Mouse (Mus musculus) ES-E14 (cell line): ENCODE measurements at regions not wholly inside any gene's neighbourhood (a gene's known extent, or its start where the extent isn't known, plus 50 kb on each side); places are given as distances from the start of the nearest gene placed in this dataset.
A peak's percentile ranks its signal among the peaks of the same experiment; 100 is the strongest.

ENCODE experiments used
- DNase-seq: peaks from one replicate; pipeline ENCODE4 v3.0.0-alpha.2; 2013; ENCODE audit warnings: low read depth, low spot score
- H3K27ac ChIP-seq: 2 replicates; pipeline ENCODE4 v1.5.1; 2012; ENCODE audit warnings: low read depth, mild to moderate bottlenecking, low read length, moderate library complexity, mixed read lengths; ENCODE audit not compliant: poor library complexity, insufficient read depth, severe bottlenecking
- H3K36me3 ChIP-seq: 2 replicates; pipeline ENCODE4 v1.6.1; 2012; ENCODE audit warnings: mild to moderate bottlenecking, low read length, moderate library complexity, mixed read lengths; ENCODE audit not compliant: control insufficient read depth, poor library complexity, insufficient read depth, severe bottlenecking
- H3K4me1 ChIP-seq, 2 experiments: fragments of 150-350 bp in 1 of 2; sonication (generic) in 1 of 2; 2 replicates each; pipeline ENCODE4 v1.6.1; 2012; ENCODE audit warnings: low read length in 2 of 2, mild to moderate bottlenecking in 1 of 2, mixed read lengths in 1 of 2; ENCODE audit not compliant: control insufficient read depth in 2 of 2, insufficient read depth in 2 of 2, poor library complexity in 1 of 2
- H3K4me3 ChIP-seq, 2 experiments: fragments of 150-350 bp in 1 of 2; sonication (generic) in 1 of 2; 2 replicates each; pipeline ENCODE4 v1.5.1; 2012; ENCODE audit warnings: low read length in 2 of 2, low read depth in 1 of 2, mild to moderate bottlenecking in 1 of 2, mixed read lengths in 1 of 2; ENCODE audit not compliant: insufficient read depth in 1 of 2, poor library complexity in 1 of 2, severe bottlenecking in 1 of 2
- H3K9ac ChIP-seq: 2 replicates; pipeline ENCODE4 v1.6.1; 2012; ENCODE audit warnings: low read depth, mild to moderate bottlenecking, low read length, mixed read lengths; ENCODE audit not compliant: poor library complexity, insufficient read depth, severe bottlenecking
- H3K9me3 ChIP-seq: fragments of 150-350 bp; sonication (generic); 2 replicates; pipeline ENCODE4 v1.6.1; 2012; ENCODE audit warnings: low read depth, mild to moderate bottlenecking, low read length; ENCODE audit not compliant: control insufficient read depth, insufficient read depth
- CHD2 ChIP-seq: IDR thresholded peaks from 2 replicates; pipeline ENCODE4 v1.6.1; 2014; ENCODE audit warnings: mild to moderate bottlenecking, low read depth, low read length, inconsistent platforms
- HCFC1 ChIP-seq: IDR thresholded peaks from 2 replicates; pipeline ENCODE4 v1.6.1; 2012; ENCODE audit warnings: low read length, inconsistent platforms, borderline replicate concordance; ENCODE audit not compliant: insufficient read depth
- MAFK ChIP-seq: IDR thresholded peaks from 2 replicates; pipeline ENCODE4 v1.6.1; 2014; ENCODE audit warnings: mild to moderate bottlenecking, low read depth, low read length, inconsistent platforms; ENCODE audit not compliant: insufficient read depth
- ZC3H11A ChIP-seq: IDR thresholded peaks from 2 replicates; pipeline ENCODE4 v1.6.1; 2012; ENCODE audit warnings: low read depth, mild to moderate bottlenecking, inconsistent platforms, low read length, borderline replicate concordance
- ZNF384 ChIP-seq: IDR thresholded peaks from 2 replicates; pipeline ENCODE4 v1.6.1; 2012; ENCODE audit warnings: low read depth, low read length, inconsistent platforms
- in situ Hi-C, 2 experiments: fragments of 600-800 bp; cut with MboI; formaldehyde crosslinking; loops; one replicate each; pipeline ENCODE4 v1.15.1; 2025; ENCODE audit warnings: low sequenced_read_pairs in 2 of 2, inconsistent platforms in 1 of 2; ENCODE audit not compliant: unreplicated experiment in 2 of 2

GRCm38 (mm10) chr3:118418981-118419380 lies 142.9 kb upstream of the Dpyd start:
- Histone ChIP-seq H3K9ac (no peak overlapping the region), H3K27ac (no peak overlapping the region), H3K4me3 (no peak overlapping the region), H3K36me3 (no peaks in the 10 kb centered on the region), H3K4me1 (no peaks in the 10 kb centered on the region), H3K9me3 (no peaks in the 10 kb centered on the region)
- DNase-seq: no peak
- in situ Hi-C loops: no loop called here
- no peak for TF ChIP-seq HCFC1
- no peak for TF ChIP-seq MAFK
- no peak for TF ChIP-seq ZC3H11A
- TF ChIP-seq ZNF384: no peak
- TF ChIP-seq CHD2: no peak

- in situ Hi-C loops: no loop called here
- Histone ChIP-seq H3K27ac (no peak overlapping the region), H3K4me1 (no peaks in the 10 kb centered on the region), H3K4me3 (no peak overlapping the region), H3K9me3 (no peaks in the 10 kb centered on the region), H3K9ac (no peak overlapping the region), H3K36me3 (no peaks in the 10 kb centered on the region)
- no peak for TF ChIP-seq ZC3H11A
- DNase-seq: no peak
These were observed 140.2 kb upstream of the Dpyd start for GRCm38 (mm10) chr3:118421701-118422100.

DNA sequence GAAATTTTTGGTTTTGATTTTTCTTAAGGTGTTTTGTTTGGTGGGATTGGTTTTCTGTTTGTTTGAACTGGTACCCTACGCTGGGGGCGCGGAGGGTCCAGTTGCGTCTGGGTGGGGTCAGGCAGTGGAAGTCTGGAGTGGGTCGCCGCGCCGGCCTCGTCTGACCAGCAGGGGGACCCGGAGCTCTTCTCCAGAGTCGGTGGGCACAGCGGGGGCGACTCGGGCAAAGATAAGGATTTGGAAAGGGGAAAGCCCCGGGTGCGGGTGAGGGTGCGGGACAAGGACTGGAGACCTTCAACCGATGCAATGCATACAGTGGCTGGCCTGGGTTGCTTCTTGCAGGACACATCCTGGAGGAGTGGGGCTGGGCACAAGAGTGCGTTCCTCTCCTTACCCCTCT lies 136.2 kb upstream of the Dpyd start:
- Histone ChIP-seq H3K4me1 (0 out of 4 replicates have a peak, but pooled peaks cover 0 to 3% of the 10 kb centered on the region in 2 experiments), H3K4me3 (peak overlapping the region in 1 of 2 experiments; percentile 44; a peak in 2 of 4 replicates), H3K36me3 (no peaks in the 10 kb centered on the region), H3K9me3 (no peaks in the 10 kb centered on the region), H3K27ac (no peak overlapping the region), H3K9ac (no peak overlapping the region)
- in situ Hi-C loops: no loop called here
- TF ChIP-seq CHD2: no peak
- TF ChIP-seq ZC3H11A: no peak
- TF ChIP-seq HCFC1: no peak
- TF ChIP-seq ZNF384: no peak
- TF ChIP-seq MAFK: no peak
- DNase-seq: no peak

DNA sequence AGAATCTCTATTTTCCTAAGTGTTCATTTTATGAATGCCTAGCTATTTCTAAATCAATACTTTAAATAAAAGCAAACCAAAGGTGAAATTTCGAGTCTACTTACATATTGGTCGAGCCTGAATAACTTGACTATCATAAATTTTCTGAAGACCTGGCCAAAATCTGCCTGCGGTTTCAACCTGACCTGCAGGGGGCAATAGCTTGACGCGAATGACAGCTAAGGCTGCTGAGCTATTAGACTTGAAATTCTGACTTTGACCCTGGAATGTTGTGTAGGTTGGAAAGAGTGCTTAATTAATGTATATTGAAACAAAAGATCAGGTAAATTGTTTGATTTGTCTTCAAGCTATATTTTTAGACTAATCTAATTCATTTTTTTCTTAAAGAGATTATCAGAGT lies 133.4 kb upstream of the Dpyd start:
- no peak overlapping the region for H3K27ac ChIP-seq
- in situ Hi-C loops: no loop called here
- TF ChIP-seq HCFC1 (no peak), ZC3H11A (peak; percentile 58), MAFK (0 out of 2 replicates have a peak, but pooled peaks have one; percentile 17)
- no peak for DNase-seq
- H3K36me3 ChIP-seq: no peaks in the 10 kb centered on the region
- H3K4me3 ChIP-seq: no peak overlapping the region
- H3K4me1 ChIP-seq: 0 out of 4 replicates have a peak, but pooled peaks cover 0 to 3% of the 10 kb centered on the region in 2 experiments
- no peaks in the 10 kb centered on the region for H3K9me3 ChIP-seq
- no peak overlapping the region for H3K9ac ChIP-seq

DNA sequence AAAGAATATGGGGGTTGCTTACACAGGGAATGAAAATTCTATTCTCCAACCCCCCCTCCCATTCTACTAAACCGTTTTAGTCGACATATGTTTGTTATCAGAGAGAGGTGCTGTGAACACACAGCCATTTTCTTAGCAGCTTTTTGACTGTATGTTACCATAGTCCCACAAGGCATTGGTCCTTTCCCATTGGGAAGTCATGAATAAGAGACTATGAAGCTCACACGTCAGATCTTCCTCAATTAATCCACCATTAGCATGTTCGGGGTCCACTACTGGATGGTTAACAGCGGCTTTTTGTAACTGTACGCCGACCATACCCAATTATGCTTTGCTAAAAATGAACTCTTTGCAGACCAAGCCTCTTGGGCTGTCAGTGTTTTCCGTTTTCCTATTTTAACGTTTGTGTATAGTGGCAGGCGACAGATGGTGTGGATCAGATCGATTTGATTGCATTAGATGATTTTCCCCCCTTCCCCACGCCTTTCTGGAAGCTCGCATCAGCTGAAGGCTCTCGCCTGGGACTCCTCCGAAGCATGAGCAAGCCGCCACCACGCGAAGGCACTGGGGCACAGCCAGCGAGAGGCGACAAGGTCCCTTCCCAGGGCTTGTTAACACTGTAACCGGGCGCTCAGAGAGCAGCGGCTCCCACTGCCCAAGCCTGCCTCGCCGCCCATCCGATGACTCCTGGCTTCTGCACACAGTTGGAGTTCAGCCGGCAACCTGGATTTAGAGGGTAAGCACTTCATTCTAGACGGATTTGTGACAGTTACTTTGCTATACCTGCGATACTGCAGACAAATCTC lies 131.9 kb upstream of the Dpyd start:
- Histone ChIP-seq H3K27ac (no peak overlapping the region), H3K4me3 (no peak overlapping the region; a peak in 1 of 4 replicates), H3K4me1 (0 out of 4 replicates have a peak, but pooled peaks cover 0 to 3% of the 10 kb centered on the region in 2 experiments), H3K36me3 (no peaks in the 10 kb centered on the region), H3K9ac (no peak overlapping the region), H3K9me3 (no peaks in the 10 kb centered on the region)
- TF ChIP-seq CHD2 (no peak), ZC3H11A (no peak), MAFK (no peak), ZNF384 (no peak), HCFC1 (no peak)
- DNase-seq: no peak
- in situ Hi-C loops: no loop called here
